Mouse (Mus musculus) E14TG2a.4 (cell line): ENCODE measurements around the gene Dapk1.

Experiments used
- CTCF ChIP-seq: conservative IDR thresholded peaks from 2 replicates; pipeline ENCODE4 v1.5.1; 2014; ENCODE audit warnings: low read length
- NANOG ChIP-seq: IDR thresholded peaks from 2 replicates; pipeline ENCODE4 v1.6.1; 2014; ENCODE audit warnings: borderline replicate concordance, low read length, mixed read lengths

DNA sequence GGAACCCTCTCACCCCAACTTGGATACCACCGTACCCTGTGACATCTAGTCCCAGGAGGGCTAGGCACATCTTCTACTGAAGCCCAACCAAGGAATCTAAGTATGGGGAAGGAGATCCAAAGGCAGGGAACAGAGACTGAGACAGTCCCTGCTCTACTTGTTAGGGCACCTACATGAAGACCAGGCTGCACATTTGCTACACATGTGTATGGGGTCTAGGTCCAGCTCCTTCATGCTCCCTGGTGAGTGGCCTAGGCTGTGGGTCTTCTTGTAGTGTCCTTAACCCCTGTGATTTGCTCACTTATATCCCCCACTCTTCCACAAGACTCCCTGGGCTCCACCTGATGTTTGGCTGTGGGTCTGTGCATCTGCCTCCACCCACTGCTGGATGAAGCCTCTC, 187.7 kb downstream of the Dapk1 start:
- TF ChIP-seq CTCF = no peak
- TF ChIP-seq NANOG = no peak
